Mouse (Mus musculus) hindbrain, embryonic 10.5 days (tissue): Measurements from ENCODE around the gene Gcnt1. TPM values are rescaled to one million over a fixed set of nuclear protein-coding genes. Genes with fewer than 3 reads are reported as not detected.

ENCODE experiments used
- DNase-seq: peaks from one replicate; pipeline ENCODE4 v3.0.0-alpha.2; 2017; ENCODE audit warnings: low spot score
- H3K27ac ChIP-seq: fragments of 300-500 bp; sonication (generic); 2 replicates; pipeline ENCODE4 v1.5.1; 2016; ENCODE audit warnings: mild to moderate bottlenecking, moderate library complexity
- H3K27me3 ChIP-seq: fragments of 300-500 bp; sonication (generic); 2 replicates; pipeline ENCODE4 v1.6.1; 2016; ENCODE audit warnings: mild to moderate bottlenecking; ENCODE audit not compliant: poor library complexity, insufficient read depth, severe bottlenecking
- H3K36me3 ChIP-seq: fragments of 300-500 bp; sonication (generic); 2 replicates; pipeline ENCODE4 v1.6.1; 2016; ENCODE audit warnings: mild to moderate bottlenecking, moderate library complexity
- H3K4me1 ChIP-seq: fragments of 300-500 bp; sonication (generic); replicated peaks from 2 replicates; pipeline ENCODE4 v1.6.1; 2016; ENCODE audit warnings: mild to moderate bottlenecking
- H3K4me3 ChIP-seq: fragments of 300-500 bp; sonication (generic); 2 replicates; pipeline ENCODE4 v1.5.1; 2016; ENCODE audit warnings: mild to moderate bottlenecking, moderate library complexity
- H3K9me3 ChIP-seq: fragments of 300-500 bp; sonication (generic); 2 replicates; pipeline ENCODE4 v1.6.1; 2016; ENCODE audit warnings: mild to moderate bottlenecking, moderate library complexity
- WGBS: fragments of 180-500 bp; shearing (Covaris S2); methylation state at CpG from one replicate; pipeline ENCODE4 v1.1.7; 2016; 5-methylcytosine and 5-hydroxymethylcytosine counted together
- polyA plus RNA-seq: library from polyadenylated mRNA; unstranded; fragments of >200 nt; fragmentation: Nextera tagmentation; extraction: Ambion mirVana; gene quantifications from 2 replicates; pipeline ENCODE4 v1.2.1, GENCODE M21; 2016

Gcnt1 gene
- polyA plus RNA-seq, 1 experiment from 2014 or later = 3.7 TPM

DNA sequence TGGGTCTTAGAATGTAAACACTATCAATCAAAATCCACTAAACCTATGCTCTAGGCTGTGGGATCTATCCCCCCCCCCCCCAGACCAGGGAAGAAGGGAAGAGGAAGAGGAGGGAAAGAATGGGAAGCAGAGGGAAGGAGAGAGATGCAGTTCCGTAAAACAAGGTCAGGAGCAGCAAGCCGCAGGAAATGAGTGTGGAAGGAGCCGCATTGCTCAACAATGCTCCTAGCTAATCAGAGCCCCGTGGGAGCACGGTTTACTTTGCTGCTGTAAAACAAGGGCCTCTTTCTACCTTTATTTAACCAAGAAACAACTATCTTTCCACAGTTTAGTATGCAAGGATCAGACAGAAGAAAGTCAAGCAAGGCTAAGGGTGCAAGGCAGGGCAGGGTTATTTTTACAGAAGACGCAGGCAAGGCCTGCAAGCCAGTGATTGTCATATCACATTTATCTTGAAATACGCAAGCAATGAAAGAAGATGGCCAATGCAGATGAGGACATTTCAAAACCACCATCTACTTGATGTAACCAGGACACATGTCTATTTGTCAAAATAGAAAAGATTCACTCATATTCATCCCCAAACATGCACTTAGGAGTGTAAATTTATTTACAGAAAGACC, 35.5 kb downstream of the Gcnt1 start:
- no peaks in the 10 kb centered on the region for H3K27me3 ChIP-seq
- H3K9me3 ChIP-seq = no peaks in the 10 kb centered on the region
- WGBS = 64% methylated on average over 7 of the region's 7 CpGs
- H3K36me3 ChIP-seq = no peaks in the 10 kb centered on the region
- H3K27ac ChIP-seq = 0 out of 2 replicates have a peak overlapping the region, but pooled peaks have one; percentile 45
- no peak for DNase-seq
- H3K4me3 ChIP-seq = no peak overlapping the region
- H3K4me1 ChIP-seq = peaks cover 9% of the 10 kb centered on the region

- H3K36me3 ChIP-seq = no peaks in the 10 kb centered on the region
- H3K27me3 ChIP-seq = no peaks in the 10 kb centered on the region
- H3K4me3 ChIP-seq = no peak overlapping the region
- H3K9me3 ChIP-seq = no peaks in the 10 kb centered on the region
- H3K4me1 ChIP-seq = peaks cover 9% of the 10 kb centered on the region
- WGBS = 57% methylated on average over 7 of the region's 7 CpGs
- DNase-seq = no peak
- H3K27ac ChIP-seq = 0 out of 2 replicates have a peak overlapping the region, but pooled peaks have one; percentile 45
Observed at GRCm38 (mm10) chr19:17336646-17337045, 36.0 kb downstream of the Gcnt1 start.

- no peaks in the 10 kb centered on the region for H3K27me3 ChIP-seq
- H3K4me3 ChIP-seq = no peak overlapping the region
- 90% methylated on average over 12 of the region's 12 CpGs for WGBS
- DNase-seq = no peak
- no peaks in the 10 kb centered on the region for H3K9me3 ChIP-seq
- H3K27ac ChIP-seq = no peak overlapping the region
- no peaks in the 10 kb centered on the region for H3K36me3 ChIP-seq
- H3K4me1 ChIP-seq = peaks cover 9% of the 10 kb centered on the region
Observed at GRCm38 (mm10) chr19:17334644-17335333, 37.9 kb downstream of the Gcnt1 start.

GRCm38 (mm10) chr19:17333043-17333442, 39.6 kb downstream of the Gcnt1 start:
- no peaks in the 10 kb centered on the region for H3K9me3 ChIP-seq
- no peak overlapping the region for H3K4me3 ChIP-seq
- H3K27me3 ChIP-seq = no peaks in the 10 kb centered on the region
- 85% methylated on average over 7 of the region's 7 CpGs for WGBS
- no peak for DNase-seq
- H3K4me1 ChIP-seq = peaks cover 9% of the 10 kb centered on the region
- H3K27ac ChIP-seq = no peak overlapping the region
- no peaks in the 10 kb centered on the region for H3K36me3 ChIP-seq

GRCm38 (mm10) chr19:17328916-17329315, 43.7 kb downstream of the Gcnt1 start:
- H3K27me3 ChIP-seq = no peaks in the 10 kb centered on the region
- H3K36me3 ChIP-seq = no peaks in the 10 kb centered on the region
- no peak for DNase-seq
- H3K4me1 ChIP-seq = no peaks in the 10 kb centered on the region
- WGBS = 95% methylated on average over 10 of the region's 10 CpGs
- H3K4me3 ChIP-seq = no peak overlapping the region
- no peak overlapping the region for H3K27ac ChIP-seq
- H3K9me3 ChIP-seq = no peaks in the 10 kb centered on the region

DNA sequence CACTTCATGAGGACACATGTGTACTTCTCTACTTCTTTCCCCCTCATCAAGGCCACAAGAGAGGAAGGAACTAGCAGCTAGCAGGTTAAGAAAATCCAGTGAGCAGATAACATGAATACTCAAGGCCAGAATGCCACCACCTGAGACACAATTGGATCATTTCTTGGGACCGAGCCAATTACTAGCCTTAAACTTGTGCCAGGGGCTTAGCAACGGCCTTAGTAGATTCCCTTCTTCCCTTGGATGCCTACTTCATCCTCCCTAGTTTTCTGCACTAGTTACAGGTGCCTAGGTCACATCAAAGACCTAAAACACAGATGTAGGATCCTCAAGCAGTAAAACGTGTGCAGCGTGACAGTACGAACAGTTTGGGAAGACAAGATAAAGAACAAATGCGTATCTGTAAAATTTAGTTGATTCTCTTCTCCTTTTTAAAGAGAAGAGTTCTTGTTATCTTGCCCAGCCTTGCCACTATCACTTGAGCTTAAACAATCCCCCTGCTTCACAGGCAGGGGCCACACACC, 44.7 kb downstream of the Gcnt1 start:
- 92% methylated on average over 6 of the region's 6 CpGs for WGBS
- H3K27ac ChIP-seq = no peak overlapping the region

GRCm38 (mm10) chr19:17323689-17324241, 48.9 kb downstream of the Gcnt1 start:
- no peaks in the 10 kb centered on the region for H3K9me3 ChIP-seq
- no peaks in the 10 kb centered on the region for H3K4me1 ChIP-seq
- no peaks in the 10 kb centered on the region for H3K36me3 ChIP-seq
- WGBS = 86% methylated on average over 5 of the region's 5 CpGs
- H3K27me3 ChIP-seq = no peaks in the 10 kb centered on the region
- H3K27ac ChIP-seq = peak overlapping the region; percentile 23; the same call in 1 of the 2 replicates
- no peak overlapping the region for H3K4me3 ChIP-seq
- no peak for DNase-seq

More for the DNA sequence above, 44.7 kb downstream of the Gcnt1 start:
- Histone ChIP-seq H3K27me3 (no peaks in the 10 kb centered on the region), H3K4me1 (no peaks in the 10 kb centered on the region), H3K4me3 (no peak overlapping the region), H3K9me3 (no peaks in the 10 kb centered on the region), H3K36me3 (no peaks in the 10 kb centered on the region)
- no peak for DNase-seq

- Histone ChIP-seq H3K4me3 (no peak overlapping the region), H3K27ac (no peak overlapping the region), H3K9me3 (no peaks in the 10 kb centered on the region), H3K4me1 (no peaks in the 10 kb centered on the region), H3K36me3 (no peaks in the 10 kb centered on the region), H3K27me3 (no peaks in the 10 kb centered on the region)
- DNase-seq = no peak
- WGBS = 91% methylated on average over 11 of the region's 11 CpGs
Observed at GRCm38 (mm10) chr19:17323006-17323688, 49.5 kb downstream of the Gcnt1 start.

- Histone ChIP-seq H3K27me3 (no peaks in the 10 kb centered on the region), H3K27ac (no peak overlapping the region), H3K9me3 (no peaks in the 10 kb centered on the region), H3K4me1 (no peaks in the 10 kb centered on the region), H3K36me3 (no peaks in the 10 kb centered on the region), H3K4me3 (no peak overlapping the region)
- 89% methylated on average over 4 of the region's 4 CpGs for WGBS
- no peak for DNase-seq
Observed at GRCm38 (mm10) chr19:17319770-17320169, 52.9 kb downstream of the Gcnt1 start.

GRCm38 (mm10) chr19:17318733-17319132, 53.9 kb downstream of the Gcnt1 start:
- no peaks in the 10 kb centered on the region for H3K27me3 ChIP-seq
- H3K9me3 ChIP-seq = no peaks in the 10 kb centered on the region
- no peak overlapping the region for H3K4me3 ChIP-seq
- 40% methylated on average over 3 of the region's 3 CpGs for WGBS
- H3K36me3 ChIP-seq = no peaks in the 10 kb centered on the region
- no peak for DNase-seq
- no peak overlapping the region for H3K27ac ChIP-seq
- no peaks in the 10 kb centered on the region for H3K4me1 ChIP-seq

DNA sequence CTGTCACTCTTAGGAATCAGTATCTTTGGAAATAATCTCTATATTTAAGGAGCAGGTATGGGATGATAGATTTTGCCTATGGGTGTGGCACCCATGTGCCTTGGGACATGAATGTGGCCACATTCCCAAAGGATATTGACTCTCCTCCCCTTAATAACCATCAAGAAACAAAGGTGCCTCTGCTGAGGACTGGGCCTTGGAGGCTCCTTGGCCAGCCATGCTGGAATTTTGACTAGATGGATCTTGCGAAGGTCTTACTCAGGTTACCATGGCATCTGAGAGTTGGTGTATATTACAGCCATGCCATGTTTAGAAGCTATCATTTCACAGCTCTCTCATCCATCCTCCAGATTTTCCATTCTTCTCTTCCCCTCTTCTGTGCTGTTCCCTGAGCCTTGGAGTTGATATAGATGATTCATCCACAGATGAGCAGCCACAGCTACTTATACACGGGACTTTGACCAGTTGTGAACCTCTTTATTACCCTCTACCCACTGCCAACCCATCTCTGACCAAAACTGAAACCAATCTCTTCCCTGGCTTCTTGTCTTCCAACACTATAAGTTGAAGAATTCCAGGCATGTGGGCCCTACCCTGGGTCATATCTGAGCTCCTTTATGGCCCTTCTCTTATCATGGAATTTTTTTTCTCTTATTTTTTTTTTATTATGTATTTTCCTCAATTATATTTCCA, 56.2 kb downstream of the Gcnt1 start:
- Histone ChIP-seq H3K4me3 (no peak overlapping the region), H3K9me3 (no peaks in the 10 kb centered on the region), H3K4me1 (no peaks in the 10 kb centered on the region), H3K27ac (no peak overlapping the region), H3K36me3 (no peaks in the 10 kb centered on the region), H3K27me3 (no peaks in the 10 kb centered on the region)
- 96% methylated on average over 2 of the region's 2 CpGs for WGBS
- DNase-seq = no peak

GRCm38 (mm10) chr19:17314451-17314850, 58.2 kb downstream of the Gcnt1 start:
- 76% methylated on average over 2 of the region's 2 CpGs for WGBS

More at GRCm38 (mm10) chr19:17314451-17314850, 58.2 kb downstream of the Gcnt1 start:
- Histone ChIP-seq H3K36me3 (no peaks in the 10 kb centered on the region), H3K4me1 (no peaks in the 10 kb centered on the region), H3K27ac (no peak overlapping the region), H3K27me3 (no peaks in the 10 kb centered on the region), H3K4me3 (no peak overlapping the region), H3K9me3 (no peaks in the 10 kb centered on the region)
- no peak for DNase-seq
